Mouse (Mus musculus): ENCODE measurements around the gene Shf.

GRCm38 (mm10) chr2:122382121-122382520 lies 13.2 kb upstream of the Shf start:
- no peak for TF ChIP-seq POLR2A (IDR thresholded peaks at IDR 0.05; ENCODE audit: insufficient read depth, low read depth, low read length)
- no peak for TF ChIP-seq CTCF (IDR thresholded peaks at IDR 0.05; ENCODE audit: insufficient read depth, low read depth, low read length)

Data from olfactory bulb, adult 2 months (tissue).